Mouse (Mus musculus) myocyte (in vitro differentiated cells): ENCODE results near the gene Nhlrc1.

Source experiments
- E2F4 ChIP-seq: IDR thresholded peaks from one replicate; pipeline ENCODE4 v1.6.1; 2011; ENCODE audit warnings: mild to moderate bottlenecking, control low read depth, moderate library complexity; ENCODE audit not compliant: insufficient read depth
- MAX ChIP-seq: IDR thresholded peaks from one replicate; pipeline ENCODE4 v1.6.1; 2011; ENCODE audit warnings: low read depth, mild to moderate bottlenecking, control low read depth
- MYOG ChIP-seq, 3 experiments: IDR thresholded peaks; one replicate each; pipeline ENCODE4 v1.6.1; 2011; ENCODE audit warnings: control low read depth in 2 of 3, low read depth in 2 of 3, mild to moderate bottlenecking in 2 of 3; ENCODE audit not compliant: insufficient read length in 2 of 3, control insufficient read depth in 1 of 3, insufficient read depth in 1 of 3
- POLR2A ChIP-seq: IDR thresholded peaks from one replicate; pipeline ENCODE4 v1.6.1; 2011; ENCODE audit warnings: low read depth, mild to moderate bottlenecking, control low read depth, moderate library complexity; ENCODE audit not compliant: insufficient read length
- POLR2AphosphoS2 ChIP-seq: IDR thresholded peaks from one replicate; pipeline ENCODE4 v1.6.1; 2011; ENCODE audit warnings: low read depth, control low read depth; ENCODE audit not compliant: insufficient read length
- USF1 ChIP-seq: IDR thresholded peaks from one replicate; pipeline ENCODE4 v1.6.1; 2011; ENCODE audit warnings: low read depth, mild to moderate bottlenecking, control low read depth, moderate library complexity

DNA sequence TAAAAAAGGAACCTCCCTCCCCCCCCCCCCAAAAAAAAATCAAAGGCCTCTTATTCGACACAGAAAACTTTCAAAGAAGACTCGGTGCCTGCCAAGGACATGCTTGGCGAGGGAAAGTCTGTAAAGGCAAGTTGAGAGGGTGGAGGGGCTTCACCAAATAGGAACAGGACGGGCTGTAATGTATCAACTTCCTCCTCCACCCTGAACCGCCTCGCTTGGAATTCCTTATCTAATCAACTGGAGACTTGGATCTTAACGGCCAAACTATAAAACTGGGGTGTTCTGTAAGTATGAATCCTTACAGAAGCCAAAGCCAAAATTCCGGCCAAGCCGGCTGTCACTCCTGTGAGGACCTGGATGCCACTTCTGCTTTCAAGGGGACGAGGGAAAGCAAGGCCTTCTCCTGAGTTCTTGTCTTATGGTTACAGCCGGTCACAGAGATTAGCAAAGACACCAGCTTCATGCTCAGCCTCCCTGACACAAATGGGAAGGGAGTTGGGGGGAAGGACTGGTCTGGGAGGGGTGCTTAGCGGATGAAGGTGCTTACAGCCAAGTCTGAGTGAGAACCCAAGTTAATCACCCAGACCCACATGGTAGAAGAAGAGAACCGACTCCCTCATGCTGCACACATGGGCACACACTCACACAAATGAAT is 34.7 kb downstream of the Nhlrc1 start:
- TF ChIP-seq POLR2A (no peak), USF1 (no peak), MYOG (IDR thresholded peaks at IDR 0.05; ENCODE audit: control insufficient read depth in 1 of 3, insufficient read depth in 1 of 3, insufficient read length in 2 of 3, low read depth in 2 of 3) (no peak), E2F4 (no peak), MAX (no peak), POLR2AphosphoS2 (no peak)
